Mouse (Mus musculus): ENCODE results near the gene Olfr641.

Gene Olfr641
- long read RNA-seq, experiment 1, result 0 reads
- long read RNA-seq, experiment 2, result 0 reads

DNA sequence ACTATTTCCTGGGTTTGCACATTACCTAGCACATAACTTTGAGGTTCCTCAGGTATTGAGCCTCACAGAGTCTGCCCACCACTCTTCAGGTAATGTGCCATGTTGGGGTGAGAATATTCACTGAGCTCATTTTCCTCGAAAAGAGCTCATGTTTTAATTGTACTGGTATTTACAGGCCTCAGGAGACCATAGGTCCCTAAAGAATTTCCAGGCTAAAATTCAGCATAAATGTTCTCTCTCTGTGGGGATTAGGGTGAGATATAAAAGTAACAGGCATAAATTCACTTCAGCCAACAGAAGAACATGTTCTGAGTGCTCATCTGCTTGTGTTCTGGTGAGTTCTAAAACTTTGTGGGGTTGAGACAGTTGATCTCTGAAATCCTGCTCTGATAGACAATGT is at the start of gene Olfr641:
Gene Olfr641 (plus strand): TSS at position 301 of the 400 bp plus-strand sequence.
- intact Hi-C loops (cut with DNase I), result no loop called here

DNA sequence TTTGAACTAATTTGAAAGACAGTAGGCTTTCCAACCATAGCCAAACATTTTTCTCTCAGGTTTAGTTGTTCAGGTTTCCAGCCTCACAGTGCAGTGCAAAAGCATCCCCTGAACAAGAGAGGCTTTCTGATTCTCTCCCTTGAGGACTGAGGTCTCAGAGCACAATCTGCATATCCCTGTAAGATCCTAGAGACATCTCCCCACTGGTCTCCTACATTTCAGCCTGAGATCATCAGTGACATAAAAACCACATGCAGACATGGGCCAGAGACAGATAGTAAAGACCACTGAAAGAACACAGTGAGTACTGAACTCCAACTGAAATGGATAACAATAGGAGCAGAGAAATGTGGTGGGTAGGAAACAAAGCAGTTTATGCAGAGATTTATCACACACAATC is 36.8 kb upstream of the Olfr641 start, which contains the start of gene Olfr638:
Gene Olfr638 (plus strand): TSS at position 301 of the 400 bp plus-strand sequence.
- intact Hi-C loops (cut with DNase I), result no loop called here

DNA sequence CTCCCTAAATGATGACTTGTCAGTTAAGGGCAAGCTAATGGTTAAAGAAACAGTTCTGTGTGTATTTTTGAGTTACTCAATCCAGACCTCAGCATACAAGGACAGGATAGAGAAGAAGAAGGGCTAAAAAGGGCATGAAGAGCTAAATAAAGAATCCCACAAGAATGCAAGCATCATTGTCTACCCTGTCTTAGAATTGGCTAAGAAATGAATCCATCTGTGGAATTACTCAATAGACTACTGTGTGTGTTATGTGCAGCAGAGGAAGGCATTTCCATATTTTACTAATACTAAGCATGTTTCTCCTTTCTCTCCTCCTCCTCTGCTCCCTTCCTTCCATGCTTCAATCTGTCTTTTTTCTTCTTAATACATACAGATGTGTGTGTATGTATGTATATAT is 36.1 kb upstream of the Olfr641 start:
- intact Hi-C loops (cut with DNase I), result no loop called here

DNA sequence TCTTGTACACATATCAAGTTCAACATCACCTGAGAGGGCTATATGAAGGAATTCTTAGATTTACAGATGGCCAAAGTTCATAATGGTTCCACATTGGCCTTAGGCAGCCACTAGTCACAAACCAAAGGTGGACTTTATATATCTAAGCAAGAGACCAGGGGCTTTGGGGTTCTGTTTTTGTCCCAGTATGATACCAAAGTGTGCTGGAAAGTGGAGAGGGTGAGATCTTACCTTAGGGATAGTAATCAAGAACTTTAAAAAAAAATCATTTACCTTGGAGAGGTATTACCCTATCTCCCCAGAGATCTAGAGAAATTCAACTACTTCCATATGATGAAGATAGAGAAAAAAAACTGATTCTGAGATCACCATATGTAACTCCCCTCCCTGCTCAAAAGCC is 18.0 kb upstream of the Olfr641 start, which contains the start of gene Olfr639:
Gene Olfr639 (minus strand): TSS at position 101 of the 400 bp plus-strand sequence.
- intact Hi-C loops (cut with DNase I), result no loop called here

DNA sequence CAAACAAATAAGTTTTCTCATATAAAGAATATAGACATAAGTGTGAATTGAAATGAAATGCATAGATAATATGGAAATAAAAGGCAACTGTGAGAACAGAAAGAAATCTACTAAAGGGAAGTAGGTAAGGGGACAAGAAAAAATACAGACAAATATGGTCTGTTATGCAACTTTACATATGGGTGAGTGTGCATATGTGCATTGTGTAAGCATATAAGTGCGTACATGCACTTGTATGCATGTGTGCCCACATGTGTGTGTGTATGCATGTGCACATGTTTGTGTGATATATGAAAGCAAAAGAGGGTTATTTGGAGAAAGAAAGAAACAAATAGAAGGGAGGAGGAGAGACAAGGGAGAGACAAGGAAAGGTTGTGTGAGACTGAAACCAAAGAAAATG is 16.3 kb upstream of the Olfr641 start:
- intact Hi-C loops (cut with DNase I), result no loop called here

DNA sequence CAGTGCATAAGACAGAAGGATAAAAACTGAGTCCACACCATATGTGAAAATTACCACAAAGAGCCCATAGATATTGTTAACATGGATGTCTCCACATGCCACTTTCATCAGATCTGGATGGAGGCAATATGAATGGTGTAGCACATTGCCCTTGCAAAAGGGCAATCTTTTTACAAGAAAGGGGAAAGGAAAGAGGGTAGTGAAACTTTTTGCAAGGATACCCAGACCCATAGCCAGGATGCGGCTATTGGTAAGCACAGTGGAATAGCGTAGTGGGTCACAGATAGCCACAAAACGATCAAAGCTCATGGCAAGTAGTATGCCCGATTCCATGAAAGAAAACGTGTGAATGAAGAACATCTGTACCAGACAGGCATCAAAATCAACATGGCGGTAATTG is 13.6 kb upstream of the Olfr641 start:
- intact Hi-C loops (cut with DNase I), result no loop called here

DNA sequence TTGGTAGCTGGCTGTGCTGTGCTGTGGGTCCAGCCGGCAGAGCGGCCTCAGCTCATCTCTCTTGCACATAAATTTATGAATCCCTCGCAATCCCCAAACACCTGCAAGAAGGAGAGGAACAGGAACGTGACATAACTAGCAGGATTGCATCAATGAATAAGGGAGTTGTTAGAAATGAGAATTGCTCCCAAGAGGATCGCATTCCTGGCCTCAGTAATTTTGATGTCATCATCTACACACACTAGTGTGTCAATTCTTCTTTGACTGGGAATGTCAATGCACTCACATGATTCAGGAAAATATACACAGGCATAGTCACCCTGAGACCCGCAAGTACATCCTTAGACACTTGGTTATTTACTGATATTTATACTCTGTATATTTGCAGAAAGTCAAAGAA is 9.8 kb upstream of the Olfr641 start, which contains the start of gene Olfr640:
Gene Olfr640 (minus strand): TSS at position 101 of the 400 bp plus-strand sequence.
- intact Hi-C loops (cut with DNase I), result no loop called here

DNA sequence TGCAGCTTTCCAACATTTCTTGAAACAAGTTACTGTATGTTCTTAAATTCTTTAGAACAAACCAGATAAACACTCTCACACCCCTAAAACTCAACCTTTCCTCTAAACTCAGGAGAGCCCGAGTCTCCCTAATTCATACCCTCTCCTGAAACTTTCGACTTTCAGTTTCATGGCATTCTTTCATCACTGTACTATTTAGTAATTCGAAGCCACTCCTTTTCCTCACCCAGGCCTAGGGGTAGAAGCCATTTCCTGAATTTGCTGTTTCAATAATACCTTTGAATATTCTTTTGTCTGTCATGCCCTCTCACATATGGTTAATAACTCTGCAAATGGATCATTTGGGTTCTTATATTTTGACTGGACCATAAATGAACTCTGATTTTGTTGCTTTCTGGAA is 8.3 kb upstream of the Olfr641 start:
- intact Hi-C loops (cut with DNase I), result no loop called here

DNA sequence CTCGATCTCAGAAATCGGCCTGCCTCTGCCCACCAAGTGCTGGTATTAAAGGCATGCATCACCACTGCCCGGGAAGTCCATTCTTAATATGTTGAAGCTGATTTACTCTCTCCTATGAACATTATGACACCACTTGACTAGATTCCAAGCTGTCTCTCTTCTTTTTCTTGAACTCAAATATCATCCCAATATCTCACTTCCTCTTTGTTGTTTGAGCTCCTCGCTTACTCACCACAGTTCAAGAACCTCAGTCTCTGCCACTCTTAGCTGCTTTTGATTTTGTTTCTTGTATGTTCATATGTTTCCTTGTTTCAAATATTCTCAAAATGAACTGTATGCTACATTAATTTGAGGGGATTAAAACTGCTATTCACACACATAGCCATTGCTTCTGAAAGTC is 15.5 kb downstream of the Olfr641 start:
- intact Hi-C loops (cut with DNase I), result no loop called here

DNA sequence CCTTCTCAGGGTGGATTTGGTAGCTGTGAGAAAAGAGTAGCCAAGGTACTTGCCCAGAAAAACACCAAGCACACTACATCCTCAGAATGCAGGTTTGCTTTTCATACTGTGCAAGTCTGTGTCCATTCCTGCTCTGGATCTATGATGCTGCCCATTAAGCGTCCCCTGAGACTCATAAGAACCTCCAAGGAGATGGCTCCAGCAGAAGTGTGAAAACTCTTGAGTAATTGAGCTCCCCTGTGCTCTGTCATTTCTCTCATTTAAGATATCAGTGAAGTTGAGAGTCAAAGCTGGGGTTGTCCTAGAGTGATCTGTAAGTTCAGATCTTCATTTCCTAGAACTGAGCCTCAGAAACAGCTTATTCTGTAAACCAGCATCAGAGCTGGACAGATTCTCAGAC is 17.3 kb downstream of the Olfr641 start, which contains the start of gene Olfr642:
Gene Olfr642 (minus strand): TSS at position 101 of the 400 bp plus-strand sequence.
- intact Hi-C loops (cut with DNase I), result no loop called here

DNA sequence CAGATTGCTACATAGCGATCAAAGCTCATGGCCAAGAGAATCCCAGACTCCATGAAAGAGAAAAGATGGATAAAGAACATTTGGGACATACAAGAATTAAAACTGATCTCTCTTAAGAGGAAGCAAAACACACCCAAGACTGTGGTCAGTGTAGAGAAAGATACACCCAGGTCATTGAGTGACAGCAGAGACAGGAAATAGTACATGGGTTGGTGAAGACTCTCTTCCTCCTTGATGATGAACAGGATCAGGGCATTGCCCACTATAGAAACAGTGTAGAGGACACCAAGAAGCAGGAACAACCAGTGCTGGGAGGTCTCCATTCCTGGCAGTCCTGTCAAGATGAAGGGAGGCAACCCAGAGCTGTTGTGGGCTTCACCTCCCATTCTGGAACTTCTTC is 24.0 kb downstream of the Olfr641 start:
- intact Hi-C loops (cut with DNase I), result no loop called here

DNA sequence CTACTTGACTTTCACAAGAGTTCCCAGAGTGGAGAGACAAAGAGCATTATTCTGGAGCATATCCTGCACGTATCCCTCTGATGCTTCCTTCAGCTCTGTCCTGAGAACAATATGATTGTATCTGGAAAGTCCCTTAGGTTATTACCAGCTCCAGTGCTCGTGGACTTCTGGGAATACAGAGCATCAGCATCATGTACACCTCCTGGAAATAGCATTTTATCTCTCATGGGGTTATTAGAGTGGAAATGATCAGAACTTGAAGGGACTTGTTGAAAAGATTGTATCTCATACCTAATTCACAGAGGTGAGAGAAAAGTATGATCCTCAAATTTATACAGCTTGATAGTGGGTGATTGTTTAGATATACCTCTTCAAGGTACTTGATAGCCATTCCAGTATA is 26.1 kb downstream of the Olfr641 start, which contains the start of gene 4930516K23Rik:
Gene 4930516K23Rik (minus strand): TSS at position 101 of the 400 bp plus-strand sequence.
- intact Hi-C loops (cut with DNase I), result no loop called here

DNA sequence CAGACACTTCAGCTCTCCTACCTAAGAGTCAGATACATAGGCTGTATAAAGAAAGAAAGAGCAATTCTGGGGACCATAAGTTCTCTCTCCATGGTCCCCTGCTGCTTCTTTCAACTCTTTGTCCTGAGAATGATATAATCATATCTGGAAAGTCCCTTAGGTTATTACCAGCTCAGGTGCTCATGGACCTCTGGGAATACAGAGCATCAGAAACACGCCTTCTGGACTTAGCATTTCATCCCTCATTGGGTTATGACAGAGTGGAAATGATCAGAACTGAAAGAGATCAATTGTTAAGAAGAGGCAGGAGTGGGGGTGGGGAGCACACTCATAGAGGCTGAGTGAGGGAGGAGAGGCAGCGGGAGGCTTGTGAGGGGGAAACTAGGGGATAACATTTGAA is 36.5 kb downstream of the Olfr641 start, which contains the start of gene Olfr644:
Gene Olfr644 (minus strand): TSS at position 101 of the 400 bp plus-strand sequence.
- intact Hi-C loops (cut with DNase I), result no loop called here

DNA sequence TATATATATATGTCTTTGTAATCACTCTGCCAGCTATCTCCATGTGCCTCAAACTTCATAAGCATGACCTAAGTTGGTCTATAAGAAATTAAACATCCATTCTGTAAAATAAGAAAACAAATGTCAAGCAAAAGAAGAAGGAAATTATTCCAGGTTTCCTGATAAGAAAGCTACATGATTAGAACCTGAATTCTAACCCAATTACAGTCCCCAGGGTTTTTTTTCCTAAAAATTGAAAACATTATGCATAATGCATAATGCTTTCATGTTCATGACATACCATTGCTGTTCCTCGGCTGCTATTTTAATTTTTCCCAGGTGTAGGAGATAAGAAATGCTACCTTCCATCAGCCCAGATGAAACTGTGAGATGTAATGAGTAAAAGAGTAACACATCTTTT is 50.1 kb downstream of the Olfr641 start, which contains the start of gene Olfr645:
Gene Olfr645 (minus strand): TSS at position 101 of the 400 bp plus-strand sequence.
- intact Hi-C loops (cut with DNase I), result no loop called here

All from adrenal gland (tissue).